Mouse (Mus musculus) thymus, adult 2 months (tissue): ENCODE results near the gene Nt5c2.
"Not testable (repeated sequence)": the region's sequence is repeated elsewhere in the genome, so short reads cannot be mapped to it uniquely, and the experiment has no call there.

Experiments
- CTCF ChIP-seq: fragments of 200-500 bp; IDR thresholded peaks from 2 replicates; pipeline ENCODE4 v1.5.1; 2012; ENCODE audit warnings: mild to moderate bottlenecking, control low read depth, low read length, moderate library complexity, borderline replicate concordance; ENCODE audit not compliant: control insufficient read depth, poor library complexity, insufficient read depth; ENCODE audit errors: extremely low read depth
- POLR2A ChIP-seq: fragments of 200-500 bp; IDR thresholded peaks from 2 replicates; pipeline ENCODE4 v1.6.1; 2012; ENCODE audit warnings: mild to moderate bottlenecking, low read length, control low read depth, moderate library complexity; ENCODE audit not compliant: control insufficient read depth, poor library complexity, insufficient read depth; ENCODE audit errors: extremely low read depth

DNA sequence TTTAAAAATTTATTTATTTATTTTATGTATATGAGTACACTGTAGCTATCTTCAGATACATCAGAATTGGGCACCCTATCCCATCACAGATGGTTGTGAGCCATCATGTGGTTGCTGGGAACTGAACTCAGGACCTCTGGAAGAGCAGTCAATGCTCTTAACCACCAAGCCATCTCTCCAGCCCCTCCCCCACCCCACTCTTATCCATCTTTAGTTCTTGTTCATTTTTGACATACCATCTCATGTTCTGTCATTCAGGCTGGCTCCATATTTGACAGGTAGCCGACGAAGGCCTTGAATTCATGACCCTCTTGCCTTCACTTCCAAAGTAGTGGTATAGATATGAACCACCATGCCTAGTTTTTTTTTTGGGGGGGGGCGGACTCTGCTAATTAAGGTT is 36.9 kb downstream of the Nt5c2 start:
- not testable (repeated sequence) for TF ChIP-seq POLR2A, CTCF
